ENCODE assay signal across 1 mouse cellular context in genomic region chr11:74051347-74051746, GRCm38 (mm10).
TF ChIP-seq lines count a peak whose summit lies in the region.

No protein-coding gene starts in this region.

TF ChIP-seq in CH12.LX, 34 proteins besides CTCF, POLR2A, EP300 and RAD21 (continued from another document):
- TF ChIP-seq ZMIZ1 (IDR thresholded peaks at IDR 0.05; ENCODE audit: low read depth, low read length) = no peak
TF ChIP-seq in CH12.LX: peak in this region for 2.
